24 mouse cellular contexts compared by ENCODE assay signal in genomic region chr5:148694352-148694751, GRCm38 (mm10).
DNase-seq lines count a peak whose midpoint lies in the region; ATAC-seq and TF ChIP-seq lines count a peak whose summit lies in the region.
"Had no signal": no experiment of that assay in that cellular context is flagged by ENCODE, and none has a peak within 500 bp of the region (broad histone marks: within the 10 kb centered on the region; RNA-seq: fewer than 3 reads in every experiment).

No protein-coding gene starts in this region.

- no peak for TF ChIP-seq CTCF in midbrain, postnatal 0 days (IDR thresholded peaks at IDR 0.05)

- no peak overlapping the region for H3K4me2 ChIP-seq in forebrain, embryonic 13.5 days
- no peak overlapping the region for H3K4me2 ChIP-seq in midbrain, postnatal 0 days (ENCODE audit: low read depth, low read length, poor library complexity, severe bottlenecking)
- no peak overlapping the region for H3K4me2 ChIP-seq in midbrain, embryonic 13.5 days (replicated peaks)
- H3K4me2 ChIP-seq: forebrain, embryonic 15.5 days; heart, embryonic 13.5 days; midbrain, embryonic 12.5 days had no signal

- H3K27me3 ChIP-seq in forebrain, embryonic 10.5 days (ENCODE audit: poor library complexity, severe bottlenecking): no peaks in the 10 kb centered on the region
- H3K27me3 ChIP-seq in forebrain, embryonic 13.5 days: no peaks in the 10 kb centered on the region
- no peaks in the 10 kb centered on the region for H3K27me3 ChIP-seq in midbrain, postnatal 0 days (ENCODE audit: insufficient read depth, low read length)
- no peaks in the 10 kb centered on the region for H3K27me3 ChIP-seq in midbrain, embryonic 13.5 days
- H3K27me3 ChIP-seq: forebrain, embryonic 15.5 days; heart, embryonic 13.5 days; midbrain, embryonic 12.5 days had no signal

- H3K9me3 ChIP-seq in forebrain, embryonic 10.5 days: peaks cover 6% of the 10 kb centered on the region; the same call in 1 of the 2 replicates
- peaks cover 9% of the 10 kb centered on the region for H3K9me3 ChIP-seq in forebrain, embryonic 13.5 days (replicated peaks)
- H3K9me3 ChIP-seq in midbrain, postnatal 0 days (ENCODE audit: low read length): no peaks in the 10 kb centered on the region; the same call in 1 of the 2 replicates
- H3K9me3 ChIP-seq in midbrain, embryonic 13.5 days: no peaks in the 10 kb centered on the region
- H3K9me3 ChIP-seq: forebrain, embryonic 15.5 days; midbrain, embryonic 12.5 days had no signal

- no peak overlapping the region for H3K4me3 ChIP-seq in forebrain, embryonic 10.5 days
- no peak overlapping the region for H3K4me3 ChIP-seq in forebrain, embryonic 13.5 days
- no peak overlapping the region for H3K4me3 ChIP-seq in midbrain, postnatal 0 days (ENCODE audit: low read depth, low read length)
- H3K4me3 ChIP-seq in midbrain, embryonic 13.5 days (replicated peaks): no peak overlapping the region
- H3K4me3 ChIP-seq: forebrain, embryonic 15.5 days; heart, embryonic 13.5 days; midbrain, embryonic 12.5 days had no signal

- peak; percentile 46 for DNase-seq in forebrain, embryonic 10.5 days (ENCODE audit: extremely low spot score, low spot score)
- DNase-seq in midbrain, postnatal 0 days (ENCODE audit: low spot score): peak; percentile 41
- peak; percentile 44 for DNase-seq in hindlimb bud, embryonic 11.5 days (ENCODE audit: extremely low spot score, low read depth, low spot score)
- DNase-seq in cerebellum, adult 11 months: no peak
- DNase-seq in kidney, adult 18-20 months: no peak
- DNase-seq: adrenal gland, adult 2 months; cerebellum, postnatal 14 days; heart, adult 11 months; heart, postnatal 36 days; kidney, adult 11 months; kidney, postnatal 25 days; layer of hippocampus, adult 9-11 months; liver; liver, postnatal 0 days; lung, postnatal 14 days; thymus, postnatal 25 days had no signal

- no peak for ATAC-seq in forebrain, embryonic 13.5 days
- ATAC-seq in midbrain, postnatal 0 days (ENCODE audit: low FRiP score): no peak
- no peak for ATAC-seq in midbrain, embryonic 13.5 days
- no peak for ATAC-seq in megakaryocyte-erythroid progenitor cell, adult 5-6 weeks (replicated peaks; ENCODE audit: low FRiP score, low TSS enrichment, poor library complexity, severe bottlenecking)
- ATAC-seq: CD4-positive, CD25-positive, alpha-beta regulatory T cell, adult 4 months; forebrain, embryonic 15.5 days; liver, postnatal 0 days had no signal

- peaks cover 57% of the 10 kb centered on the region for H3K4me1 ChIP-seq in forebrain, embryonic 10.5 days
- peaks cover 42% of the 10 kb centered on the region for H3K4me1 ChIP-seq in forebrain, embryonic 13.5 days
- peaks cover 5% of the 10 kb centered on the region; the same call in 1 of the 2 replicates for H3K4me1 ChIP-seq in midbrain, postnatal 0 days (ENCODE audit: insufficient read depth, low read length)
- H3K4me1 ChIP-seq in midbrain, embryonic 13.5 days (replicated peaks): peaks cover 14% of the 10 kb centered on the region

- no peaks in the 10 kb centered on the region for H3K36me3 ChIP-seq in forebrain, embryonic 10.5 days (replicated peaks)
- no peaks in the 10 kb centered on the region for H3K36me3 ChIP-seq in forebrain, embryonic 13.5 days (ENCODE audit: poor library complexity, severe bottlenecking)
- no peaks in the 10 kb centered on the region for H3K36me3 ChIP-seq in midbrain, postnatal 0 days (ENCODE audit: insufficient read depth, low read length)
- H3K36me3 ChIP-seq in midbrain, embryonic 13.5 days: no peaks in the 10 kb centered on the region
- H3K36me3 ChIP-seq: forebrain, embryonic 15.5 days; G1E; heart, embryonic 13.5 days; midbrain, embryonic 12.5 days had no signal

- no peak overlapping the region for H3K9ac ChIP-seq in forebrain, embryonic 13.5 days
- H3K9ac ChIP-seq in midbrain, postnatal 0 days (replicated peaks; ENCODE audit: low read length, poor library complexity, severe bottlenecking): no peak overlapping the region
- no peak overlapping the region for H3K9ac ChIP-seq in midbrain, embryonic 13.5 days (replicated peaks)
- H3K9ac ChIP-seq: forebrain, embryonic 15.5 days; heart, embryonic 13.5 days; liver, postnatal 0 days; midbrain, embryonic 12.5 days had no signal

- H3K27ac ChIP-seq in forebrain, embryonic 10.5 days: peak overlapping the region; percentile 76
- no peak overlapping the region for H3K27ac ChIP-seq in forebrain, embryonic 13.5 days
- no peak overlapping the region for H3K27ac ChIP-seq in midbrain, postnatal 0 days (ENCODE audit: low read depth, low read length)
- H3K27ac ChIP-seq in midbrain, embryonic 13.5 days: no peak overlapping the region
- H3K27ac ChIP-seq: forebrain, embryonic 15.5 days; heart, embryonic 13.5 days; midbrain, embryonic 12.5 days had no signal

- WGBS in forebrain, embryonic 10.5 days: 53% methylated on average over 7 of the region's 7 CpGs
- WGBS in forebrain, embryonic 13.5 days: 57% methylated on average over 7 of the region's 7 CpGs
- 80% methylated on average over 7 of the region's 7 CpGs for WGBS in midbrain, postnatal 0 days
- 66% methylated on average over 7 of the region's 7 CpGs for WGBS in midbrain, embryonic 13.5 days

Comparison
In these comparisons a context has a peak if more than half of its experiments do, and no peak if none do; other contexts are left out.
1. DNase-seq: peak in forebrain, embryonic 10.5 days (single experiment), midbrain, postnatal 0 days (single experiment) and hindlimb bud, embryonic 11.5 days (single experiment); none in cerebellum, adult 11 months (single experiment) and kidney, adult 18-20 months (single experiment).